Mouse (Mus musculus) heart, embryonic 12.5 days (tissue): ENCODE measurements around the gene Olfml3. TPM values are rescaled to one million over a fixed set of nuclear protein-coding genes. Genes with fewer than 3 reads are reported as not detected.

Experiments used
- ATAC-seq: fragments of 200-750 bp; cut with Nextera tagmentation; 2 replicates; pipeline ENCODE4 v1.8.0; 2017; ENCODE audit warnings: moderate TSS enrichment, moderate library complexity; ENCODE audit not compliant: insufficient number of reproducible peaks, low FRiP score
- H3K27ac ChIP-seq: fragments of 300-500 bp; sonication (generic); 2 replicates; pipeline ENCODE4 v1.5.1; 2016; ENCODE audit warnings: mild to moderate bottlenecking, moderate library complexity; ENCODE audit not compliant: poor library complexity, severe bottlenecking
- H3K27me3 ChIP-seq: fragments of 300-500 bp; sonication (generic); replicated peaks from 2 replicates; pipeline ENCODE4 v1.6.1; 2016; ENCODE audit warnings: mild to moderate bottlenecking, moderate library complexity
- H3K36me3 ChIP-seq: fragments of 300-500 bp; sonication (generic); 2 replicates; pipeline ENCODE4 v1.6.1; 2016; ENCODE audit warnings: mild to moderate bottlenecking, moderate library complexity
- H3K4me1 ChIP-seq: fragments of 300-500 bp; sonication (generic); replicated peaks from 2 replicates; pipeline ENCODE4 v1.6.1; 2016; ENCODE audit warnings: mild to moderate bottlenecking
- H3K4me2 ChIP-seq: fragments of 300-500 bp; sonication (generic); 2 replicates; pipeline ENCODE4 v1.6.1; 2016; ENCODE audit warnings: mild to moderate bottlenecking, moderate library complexity
- H3K4me3 ChIP-seq: fragments of 300-500 bp; sonication (generic); 2 replicates; pipeline ENCODE4 v1.5.1; 2016; ENCODE audit warnings: mild to moderate bottlenecking
- H3K9ac ChIP-seq: fragments of 300-500 bp; sonication (generic); 2 replicates; pipeline ENCODE4 v1.6.1; 2016; ENCODE audit warnings: mild to moderate bottlenecking, moderate library complexity
- H3K9me3 ChIP-seq: fragments of 300-500 bp; sonication (generic); replicated peaks from 2 replicates; pipeline ENCODE4 v1.6.1; 2016; ENCODE audit warnings: mild to moderate bottlenecking, moderate library complexity
- WGBS: fragments of 180-500 bp; shearing (Covaris S2); methylation state at CpG from one replicate; pipeline ENCODE4 v1.1.7; 2016; 5-methylcytosine and 5-hydroxymethylcytosine counted together
- polyA plus RNA-seq: library from polyadenylated mRNA; unstranded; fragments of >200 nt; fragmentation: Nextera tagmentation; extraction: Ambion mirVana; gene quantifications from 2 replicates; pipeline ENCODE4 v1.2.1, GENCODE M21; 2016

Gene Olfml3
- 19.5 and 20.5 TPM in 2 replicates for polyA plus RNA-seq

DNA sequence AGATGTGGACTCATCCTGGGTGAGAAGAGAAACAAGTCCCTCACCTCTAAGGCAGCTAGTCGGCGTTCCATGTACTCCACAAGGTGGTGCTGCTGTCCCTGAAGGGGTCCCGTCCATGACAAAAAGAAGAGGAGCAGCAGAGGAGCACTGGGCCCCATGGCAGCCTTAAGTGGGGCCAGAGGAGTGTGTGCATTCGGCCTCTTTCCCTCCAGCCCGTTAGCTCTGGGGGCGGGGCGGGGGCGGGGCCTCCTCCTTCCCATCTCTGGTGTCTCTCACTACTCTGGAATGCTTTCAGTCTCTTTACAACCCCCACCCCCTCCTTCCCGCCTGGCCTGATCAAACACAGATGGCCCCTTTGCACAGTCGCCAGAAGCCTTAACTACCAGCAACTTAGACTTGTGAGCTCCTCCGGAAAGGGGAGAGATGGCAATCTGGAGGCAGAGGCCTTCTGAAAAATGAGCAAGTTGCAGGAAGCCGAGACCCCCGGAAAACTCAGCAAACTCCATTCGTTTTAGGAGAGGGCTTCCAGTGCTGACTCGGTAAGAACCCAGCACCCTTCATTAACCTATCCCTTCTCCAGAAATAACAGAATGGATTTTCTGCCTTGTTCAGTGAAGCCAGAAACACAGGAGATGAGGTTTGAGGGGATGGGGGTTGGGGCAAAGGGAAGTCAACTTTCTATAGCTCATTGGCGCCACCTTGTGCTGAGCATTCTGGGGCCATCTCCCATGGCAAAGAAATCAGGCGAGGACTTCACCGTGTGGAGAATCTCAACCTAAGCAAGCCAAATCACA is at the start of gene Olfml3:
TSS of gene Olfml3 (minus strand) at position 224 of the 794 bp plus-strand sequence.
- H3K4me3 ChIP-seq, result peak within 1 kb of the TSS; percentile 37
- peak within 1 kb of the TSS; percentile 64 for H3K4me2 ChIP-seq
- ATAC-seq, result peak; percentile 80
- peaks cover 55% of the 10 kb centered on the region for H3K4me1 ChIP-seq
- WGBS, result under 1% methylated on average over 18 of the region's 18 CpGs
- peaks cover 6% of the 10 kb centered on the region for H3K36me3 ChIP-seq
- H3K9me3 ChIP-seq, result no peaks in the 10 kb centered on the region
- H3K27ac ChIP-seq, result peak within 1 kb of the TSS; percentile 91
- H3K9ac ChIP-seq, result peak within 1 kb of the TSS; percentile 58
- H3K27me3 ChIP-seq, result no peaks in the 10 kb centered on the region

- no peak overlapping the region for H3K4me3 ChIP-seq
- H3K4me1 ChIP-seq, result peaks cover 31% of the 10 kb centered on the region
- H3K36me3 ChIP-seq, result no peaks in the 10 kb centered on the region
- H3K9ac ChIP-seq, result no peak overlapping the region
- WGBS, result 74% methylated on average over 7 of the region's 7 CpGs
- ATAC-seq, result no peak
- H3K27ac ChIP-seq, result no peak overlapping the region
- H3K4me2 ChIP-seq, result no peak overlapping the region
- no peaks in the 10 kb centered on the region for H3K9me3 ChIP-seq
- H3K27me3 ChIP-seq, result no peaks in the 10 kb centered on the region
These were observed 49.4 kb upstream of the Olfml3 start for GRCm38 (mm10) chr3:103787225-103787624.

- WGBS, result 86% methylated on average over 4 of the region's 4 CpGs
- Histone ChIP-seq H3K9me3 (no peaks in the 10 kb centered on the region), H3K27me3 (no peaks in the 10 kb centered on the region), H3K4me2 (no peak overlapping the region), H3K27ac (no peak overlapping the region), H3K4me3 (no peak overlapping the region), H3K4me1 (peaks cover 42% of the 10 kb centered on the region), H3K9ac (no peak overlapping the region), H3K36me3 (peaks cover 3% of the 10 kb centered on the region)
- ATAC-seq, result no peak
These were observed 45.2 kb upstream of the Olfml3 start for GRCm38 (mm10) chr3:103782844-103783609.

DNA sequence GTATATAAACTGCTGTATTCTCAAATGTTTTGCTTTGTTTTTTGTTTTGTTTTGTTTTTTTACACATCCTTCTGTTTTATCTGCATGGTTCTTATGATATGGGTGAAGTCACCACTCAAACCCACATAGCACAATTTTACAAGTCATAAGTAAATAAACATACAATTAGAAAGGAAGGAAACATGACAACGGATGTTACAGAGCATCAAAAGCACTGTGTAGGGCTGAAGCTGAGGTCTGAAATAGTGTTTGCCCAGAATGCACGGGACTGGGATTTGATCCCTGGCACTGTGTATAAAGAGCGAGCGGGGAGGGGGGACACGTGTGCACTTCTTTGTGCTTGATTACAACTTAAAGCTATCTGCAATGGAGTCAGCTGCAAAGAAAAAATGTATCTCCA is 43.0 kb upstream of the Olfml3 start:
- Histone ChIP-seq H3K4me3 (no peak overlapping the region), H3K27ac (no peak overlapping the region)
- WGBS, result 72% methylated on average over 5 of the region's 5 CpGs

GRCm38 (mm10) chr3:103780271-103780670 is 42.5 kb upstream of the Olfml3 start:
- no peak overlapping the region for H3K4me2 ChIP-seq
- ATAC-seq, result no peak
- H3K4me1 ChIP-seq, result peaks cover 37% of the 10 kb centered on the region
- peaks cover 20% of the 10 kb centered on the region for H3K36me3 ChIP-seq
- no peak overlapping the region for H3K9ac ChIP-seq
- no peaks in the 10 kb centered on the region for H3K27me3 ChIP-seq
- WGBS, result 80% methylated on average over 3 of the region's 3 CpGs
- no peaks in the 10 kb centered on the region for H3K9me3 ChIP-seq
- H3K27ac ChIP-seq, result no peak overlapping the region
- no peak overlapping the region for H3K4me3 ChIP-seq

More for the DNA sequence above, 43.0 kb upstream of the Olfml3 start:
- Histone ChIP-seq H3K4me1 (peaks cover 37% of the 10 kb centered on the region), H3K36me3 (peaks cover 16% of the 10 kb centered on the region), H3K4me2 (no peak overlapping the region), H3K9ac (no peak overlapping the region), H3K9me3 (no peaks in the 10 kb centered on the region), H3K27me3 (no peaks in the 10 kb centered on the region)
- no peak for ATAC-seq

- ATAC-seq, result no peak
- WGBS, result 87% methylated on average over 7 of the region's 7 CpGs
- Histone ChIP-seq H3K36me3 (peaks cover 20% of the 10 kb centered on the region), H3K9ac (no peak overlapping the region), H3K4me2 (no peak overlapping the region), H3K9me3 (no peaks in the 10 kb centered on the region), H3K4me1 (peaks cover 36% of the 10 kb centered on the region), H3K27me3 (no peaks in the 10 kb centered on the region), H3K4me3 (no peak overlapping the region), H3K27ac (no peak overlapping the region)
These were observed 41.4 kb upstream of the Olfml3 start for GRCm38 (mm10) chr3:103779183-103779582.

- ATAC-seq, result no peak
- no peak overlapping the region for H3K4me2 ChIP-seq
- no peak overlapping the region; the same call in 1 of the 2 replicates for H3K9ac ChIP-seq
- peaks cover 34% of the 10 kb centered on the region for H3K4me1 ChIP-seq
- no peaks in the 10 kb centered on the region for H3K9me3 ChIP-seq
- no peak overlapping the region for H3K27ac ChIP-seq
- whole genome bisulfite sequencing, result 73% methylated on average over 6 of the region's 6 CpGs
- no peak overlapping the region for H3K4me3 ChIP-seq
- peaks cover 23% of the 10 kb centered on the region for H3K36me3 ChIP-seq
- H3K27me3 ChIP-seq, result no peaks in the 10 kb centered on the region
These were observed 40.9 kb upstream of the Olfml3 start for GRCm38 (mm10) chr3:103778660-103779059.

DNA sequence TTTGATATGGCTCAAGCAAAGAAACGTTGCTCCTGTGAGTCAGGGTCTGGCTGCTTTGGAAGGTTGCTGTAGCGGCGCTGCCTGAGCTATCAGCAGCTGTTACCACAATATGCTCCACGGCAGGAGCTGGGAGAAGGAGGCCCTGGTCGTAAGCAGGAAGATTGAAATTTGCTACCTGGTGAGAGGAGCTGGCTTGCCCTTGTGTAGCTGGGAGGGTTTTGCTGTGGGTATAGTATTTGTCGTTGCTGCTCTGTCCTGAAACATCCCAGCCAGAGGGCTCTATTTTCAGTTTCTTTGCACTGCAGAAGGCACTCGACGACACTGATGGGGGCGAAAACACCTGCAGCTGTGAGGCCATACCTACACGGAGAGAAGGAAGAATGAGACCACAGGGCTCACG is 40.1 kb upstream of the Olfml3 start:
- no peaks in the 10 kb centered on the region for H3K9me3 ChIP-seq
- H3K4me3 ChIP-seq, result no peak overlapping the region
- H3K4me2 ChIP-seq, result no peak overlapping the region
- peaks cover 35% of the 10 kb centered on the region for H3K4me1 ChIP-seq
- no peaks in the 10 kb centered on the region for H3K27me3 ChIP-seq
- ATAC-seq, result no peak
- no peak overlapping the region for H3K9ac ChIP-seq
- 86% methylated on average over 11 of the region's 11 CpGs for WGBS
- H3K36me3 ChIP-seq, result peaks cover 23% of the 10 kb centered on the region
- no peak overlapping the region for H3K27ac ChIP-seq

- no peaks in the 10 kb centered on the region for H3K9me3 ChIP-seq
- ATAC-seq, result no peak
- no peaks in the 10 kb centered on the region for H3K27me3 ChIP-seq
- WGBS, result 79% methylated on average over 15 of the region's 15 CpGs
- no peak overlapping the region for H3K4me2 ChIP-seq
- peaks cover 37% of the 10 kb centered on the region for H3K4me1 ChIP-seq
- peaks cover 34% of the 10 kb centered on the region for H3K36me3 ChIP-seq
- H3K27ac ChIP-seq, result no peak overlapping the region; the same call in 1 of the 2 replicates
- H3K4me3 ChIP-seq, result no peak overlapping the region
- H3K9ac ChIP-seq, result no peak overlapping the region
These were observed 36.2 kb upstream of the Olfml3 start for GRCm38 (mm10) chr3:103774009-103774408.

GRCm38 (mm10) chr3:103773508-103773907 is 35.7 kb upstream of the Olfml3 start:
- peaks cover 37% of the 10 kb centered on the region for H3K4me1 ChIP-seq
- WGBS, result 82% methylated on average over 3 of the region's 3 CpGs
- peaks cover 38% of the 10 kb centered on the region for H3K36me3 ChIP-seq
- H3K9ac ChIP-seq, result peak overlapping the region; percentile 6; the same call in 1 of the 2 replicates
- no peaks in the 10 kb centered on the region for H3K27me3 ChIP-seq
- no peak overlapping the region for H3K4me2 ChIP-seq
- no peak for ATAC-seq
- peak overlapping the region; percentile 91 for H3K27ac ChIP-seq
- H3K4me3 ChIP-seq, result no peak overlapping the region
- no peaks in the 10 kb centered on the region for H3K9me3 ChIP-seq

GRCm38 (mm10) chr3:103772846-103773245 is 35.0 kb upstream of the Olfml3 start:
- H3K36me3 ChIP-seq, result peaks cover 39% of the 10 kb centered on the region
- H3K4me1 ChIP-seq, result peaks cover 39% of the 10 kb centered on the region
- H3K4me2 ChIP-seq, result no peak overlapping the region
- 65% methylated on average over 4 of the region's 4 CpGs for WGBS
- peak overlapping the region; percentile 91 for H3K27ac ChIP-seq
- no peaks in the 10 kb centered on the region for H3K9me3 ChIP-seq
- H3K27me3 ChIP-seq, result no peaks in the 10 kb centered on the region
- ATAC-seq, result no peak
- H3K9ac ChIP-seq, result no peak overlapping the region
- no peak overlapping the region for H3K4me3 ChIP-seq
